Mouse (Mus musculus) spleen, postnatal 4 days (tissue): ENCODE measurements around the gene Tshz2.
"Not testable (repeated sequence)": the region's sequence is repeated elsewhere in the genome, so short reads cannot be mapped to it uniquely, and the experiment has no call there.

Source experiments
- DNase-seq, 2 experiments: peaks; one replicate each; pipeline ENCODE4 v3.0.0; 2022; ENCODE audit warnings: low spot score in 2 of 2

Tshz2 gene

GRCm38 (mm10) chr2:169632338-169633151 lies at the start of gene Tshz2:
TSS of gene Tshz2 (plus strand) at chr2:169633013.
- no peak for DNase-seq

- DNase-seq, result no peak
Measured at GRCm38 (mm10) chr2:169583476-169583875, 49.3 kb upstream of the Tshz2 start.

GRCm38 (mm10) chr2:169584745-169585456 lies 47.9 kb upstream of the Tshz2 start:
- no peak for DNase-seq

- no peak for DNase-seq
Measured at GRCm38 (mm10) chr2:169585631-169586285, 47.1 kb upstream of the Tshz2 start.

GRCm38 (mm10) chr2:169586688-169587087 lies 46.1 kb upstream of the Tshz2 start:
- no peak for DNase-seq

- not testable (repeated sequence) for DNase-seq
Measured at GRCm38 (mm10) chr2:169587645-169588044, 45.2 kb upstream of the Tshz2 start, which contains the start of gene Gm11011. TSS of gene Gm11011 (minus strand) at chr2:169587745.

GRCm38 (mm10) chr2:169589697-169590096 lies 43.1 kb upstream of the Tshz2 start:
- no peak for DNase-seq

GRCm38 (mm10) chr2:169590412-169590811 lies 42.4 kb upstream of the Tshz2 start:
- no peak for DNase-seq

GRCm38 (mm10) chr2:169593742-169594141 lies 39.1 kb upstream of the Tshz2 start:
- no peak for DNase-seq

- DNase-seq, result no peak
Measured at GRCm38 (mm10) chr2:169597357-169597756, 35.5 kb upstream of the Tshz2 start.

- no peak for DNase-seq
Measured at GRCm38 (mm10) chr2:169597971-169598370, 34.8 kb upstream of the Tshz2 start.

- no peak for DNase-seq
Measured at GRCm38 (mm10) chr2:169599591-169599990, 33.2 kb upstream of the Tshz2 start.

- DNase-seq, result no peak
Measured at GRCm38 (mm10) chr2:169600163-169600562, 32.6 kb upstream of the Tshz2 start.

GRCm38 (mm10) chr2:169606901-169607678 lies 25.7 kb upstream of the Tshz2 start:
- DNase-seq, result no peak

- no peak for DNase-seq
Measured at GRCm38 (mm10) chr2:169607787-169608186, 25.0 kb upstream of the Tshz2 start.

GRCm38 (mm10) chr2:169609956-169610355 lies 22.9 kb upstream of the Tshz2 start:
- no peak for DNase-seq

- DNase-seq, result no peak
Measured at GRCm38 (mm10) chr2:169610882-169611281, 21.9 kb upstream of the Tshz2 start.

GRCm38 (mm10) chr2:169611557-169611956 lies 21.3 kb upstream of the Tshz2 start:
- no peak for DNase-seq

- DNase-seq, result no peak
Measured at GRCm38 (mm10) chr2:169614683-169615082, 18.1 kb upstream of the Tshz2 start.

GRCm38 (mm10) chr2:169615998-169616397 lies 16.8 kb upstream of the Tshz2 start:
- no peak for DNase-seq

- no peak for DNase-seq
Measured at GRCm38 (mm10) chr2:169621201-169621710, 11.6 kb upstream of the Tshz2 start.
